Mouse (Mus musculus): ENCODE data around the gene Pitpna. TPM values are rescaled to one million over a fixed set of nuclear protein-coding genes. Genes with fewer than 3 reads are reported as not detected.
A peak's percentile ranks its signal among the peaks of the same experiment; 100 is the strongest.

Pitpna gene
- polyA plus RNA-seq, 1 experiment from 2014 or later, result 70.4 TPM

GRCm38 (mm10) chr11:75562840-75563239, 25.1 kb upstream of the Pitpna start:
- no peaks in the 10 kb centered on the region for H3K27me3 ChIP-seq (ENCODE audit: insufficient read depth, low read length)
- no peak overlapping the region for H3K27ac ChIP-seq (ENCODE audit: low read length)
- peaks cover 3% of the 10 kb centered on the region; the same call in 1 of the 2 replicates for H3K36me3 ChIP-seq (ENCODE audit: insufficient read depth, low read length)
- no peak overlapping the region for H3K9ac ChIP-seq (replicated peaks; ENCODE audit: low read length)
- WGBS, result 86% methylated on average over 8 of the region's 8 CpGs
- H3K4me2 ChIP-seq (replicated peaks; ENCODE audit: low read depth, low read length), result no peak overlapping the region
- no peak for ATAC-seq (ENCODE audit: low FRiP score, low TSS enrichment)
- peaks cover 21% of the 10 kb centered on the region; the same call in 1 of the 2 replicates for H3K4me1 ChIP-seq (ENCODE audit: insufficient read depth, low read length)
- 0 out of 2 replicates have a peak, but pooled peaks cover 4% of the 10 kb centered on the region for H3K9me3 ChIP-seq (ENCODE audit: low read length)
- H3K4me3 ChIP-seq (ENCODE audit: low read length), result no peak overlapping the region

DNA sequence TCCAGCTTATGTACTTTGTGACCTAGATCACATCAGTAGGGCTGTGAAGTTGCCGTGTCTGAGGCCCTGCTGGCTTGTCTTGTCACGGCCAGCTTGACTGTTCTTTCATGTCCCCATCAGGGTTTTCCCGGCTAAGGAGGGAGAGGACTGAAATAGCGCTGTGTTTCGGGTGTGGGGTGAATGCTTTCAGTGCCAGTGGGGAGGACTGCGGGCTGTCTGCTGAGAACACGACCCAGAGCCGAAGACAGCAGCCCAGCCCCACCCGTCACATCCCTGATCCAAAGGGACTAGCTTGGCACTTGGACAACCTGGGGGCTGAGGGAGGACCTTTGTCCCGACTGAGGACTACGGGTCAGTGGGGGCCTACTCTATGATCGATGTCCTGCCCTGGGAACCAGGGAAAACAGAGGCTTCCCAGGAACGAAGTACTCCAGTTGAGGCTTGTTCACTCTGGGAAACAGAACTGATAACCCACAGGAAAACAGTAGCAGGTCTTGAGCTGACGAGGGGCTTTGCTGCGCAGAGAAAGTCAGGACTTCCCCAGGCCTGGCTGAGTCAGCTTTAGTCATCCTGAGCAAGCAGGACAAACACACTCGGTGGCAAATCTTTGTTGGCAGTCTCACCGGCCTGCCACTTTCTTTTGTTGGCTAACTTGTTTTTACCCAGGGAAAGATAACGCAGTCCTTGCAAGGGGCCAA, 23.9 kb upstream of the Pitpna start:
- no peak overlapping the region for H3K9ac ChIP-seq (replicated peaks; ENCODE audit: low read length)
- WGBS, result 61% methylated on average over 18 of the region's 18 CpGs

DNA sequence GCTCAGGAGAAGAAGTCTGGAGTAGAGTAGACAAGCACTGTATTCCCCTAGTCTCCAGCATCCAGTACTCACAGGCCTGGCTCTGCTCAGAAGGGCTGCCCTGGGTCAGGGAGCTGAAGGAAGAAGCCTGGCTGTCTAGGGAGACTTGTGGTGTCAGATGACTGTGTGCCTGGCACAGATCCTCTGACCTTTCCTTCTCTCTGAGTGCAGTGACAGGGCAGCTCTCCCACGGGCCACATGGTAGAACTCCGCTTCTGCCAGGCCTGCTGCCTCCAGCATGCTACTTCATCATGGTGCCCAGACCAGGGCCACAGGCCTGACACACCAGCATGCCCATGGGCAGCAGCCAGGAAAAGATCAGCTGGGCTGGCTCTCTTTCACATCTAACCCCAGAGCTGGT, 22.0 kb upstream of the Pitpna start:
- ATAC-seq (ENCODE audit: low FRiP score, low TSS enrichment), result peak; percentile 69

More for the DNA sequence above, 23.9 kb upstream of the Pitpna start:
- Histone ChIP-seq H3K9me3 (ENCODE audit: low read length) (no peaks in the 10 kb centered on the region), H3K4me2 (replicated peaks; ENCODE audit: low read depth, low read length) (no peak overlapping the region), H3K4me3 (ENCODE audit: low read length) (no peak overlapping the region), H3K27me3 (ENCODE audit: insufficient read depth, low read length) (no peaks in the 10 kb centered on the region), H3K27ac (ENCODE audit: low read length) (no peak overlapping the region), H3K4me1 (ENCODE audit: insufficient read depth, low read length) (peaks cover 23% of the 10 kb centered on the region; the same call in 1 of the 2 replicates), H3K36me3 (ENCODE audit: insufficient read depth, low read length) (no peaks in the 10 kb centered on the region)
- no peak for ATAC-seq (ENCODE audit: low FRiP score, low TSS enrichment)

DNA sequence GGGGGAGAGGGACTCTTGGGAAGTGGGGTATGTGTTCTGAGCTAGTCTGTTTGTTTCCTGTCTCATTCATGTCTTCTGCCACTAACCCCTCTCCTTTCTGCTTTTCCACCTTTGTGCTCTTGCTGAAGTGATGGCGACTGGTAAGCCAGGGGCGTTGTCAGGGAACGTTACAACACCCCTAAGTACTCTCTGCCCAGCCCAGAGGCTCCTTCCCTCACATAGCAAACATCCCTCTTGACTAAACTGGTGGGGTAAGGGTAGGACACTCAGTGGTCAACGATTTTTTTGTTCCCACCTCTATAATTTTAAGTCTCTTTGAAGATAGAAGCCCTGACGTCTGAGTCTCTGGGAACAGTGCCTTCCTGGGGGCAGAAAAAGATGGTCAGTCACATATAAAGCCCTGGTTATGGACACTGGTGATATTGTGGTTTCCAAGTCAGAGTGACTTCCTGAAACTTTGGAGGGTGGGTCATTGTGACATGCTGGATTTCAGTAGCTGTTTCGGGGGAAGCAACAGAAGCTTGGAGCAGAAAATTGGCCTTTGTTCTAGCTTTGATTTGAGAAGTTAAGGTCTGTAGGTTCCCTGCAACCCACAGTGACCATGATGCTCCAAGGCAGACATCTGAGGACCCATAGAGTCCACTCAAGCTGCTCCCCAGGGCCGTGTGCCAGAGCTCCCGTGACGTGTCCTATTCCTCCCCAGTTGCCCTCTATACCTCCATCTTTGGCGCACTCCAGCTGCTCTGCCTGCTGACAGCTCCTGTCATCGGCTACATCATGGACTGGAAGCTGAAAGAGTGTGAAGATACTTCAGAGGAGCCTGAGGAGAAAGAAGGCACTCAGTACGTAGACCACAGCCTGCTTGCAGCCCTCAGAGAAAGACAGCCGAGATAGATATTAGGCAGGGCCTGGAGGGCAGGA, 21.4 kb upstream of the Pitpna start:
- no peak for ATAC-seq (ENCODE audit: low FRiP score, low TSS enrichment)
- Histone ChIP-seq H3K4me1 (ENCODE audit: insufficient read depth, low read length) (peaks cover 23% of the 10 kb centered on the region; the same call in 1 of the 2 replicates), H3K9ac (replicated peaks; ENCODE audit: low read length) (no peak overlapping the region), H3K36me3 (ENCODE audit: insufficient read depth, low read length) (no peaks in the 10 kb centered on the region; the same call in 1 of the 2 replicates), H3K27me3 (ENCODE audit: insufficient read depth, low read length) (no peaks in the 10 kb centered on the region), H3K9me3 (ENCODE audit: low read length) (no peaks in the 10 kb centered on the region), H3K4me3 (ENCODE audit: low read length) (no peak overlapping the region), H3K4me2 (replicated peaks; ENCODE audit: low read depth, low read length) (no peak overlapping the region), H3K27ac (ENCODE audit: low read length) (peak overlapping the region; percentile 56)
- 71% methylated on average over 13 of the region's 13 CpGs for WGBS

More for the DNA sequence above, 22.0 kb upstream of the Pitpna start:
- Histone ChIP-seq H3K4me2 (replicated peaks; ENCODE audit: low read depth, low read length) (no peak overlapping the region), H3K9ac (replicated peaks; ENCODE audit: low read length) (no peak overlapping the region), H3K4me3 (ENCODE audit: low read length) (no peak overlapping the region), H3K27ac (ENCODE audit: low read length) (peak overlapping the region; percentile 56), H3K27me3 (ENCODE audit: insufficient read depth, low read length) (no peaks in the 10 kb centered on the region), H3K36me3 (ENCODE audit: insufficient read depth, low read length) (no peaks in the 10 kb centered on the region; the same call in 1 of the 2 replicates), H3K4me1 (ENCODE audit: insufficient read depth, low read length) (peaks cover 23% of the 10 kb centered on the region; the same call in 1 of the 2 replicates), H3K9me3 (ENCODE audit: low read length) (no peaks in the 10 kb centered on the region)
- 45% methylated on average over 2 of the region's 2 CpGs for WGBS

DNA sequence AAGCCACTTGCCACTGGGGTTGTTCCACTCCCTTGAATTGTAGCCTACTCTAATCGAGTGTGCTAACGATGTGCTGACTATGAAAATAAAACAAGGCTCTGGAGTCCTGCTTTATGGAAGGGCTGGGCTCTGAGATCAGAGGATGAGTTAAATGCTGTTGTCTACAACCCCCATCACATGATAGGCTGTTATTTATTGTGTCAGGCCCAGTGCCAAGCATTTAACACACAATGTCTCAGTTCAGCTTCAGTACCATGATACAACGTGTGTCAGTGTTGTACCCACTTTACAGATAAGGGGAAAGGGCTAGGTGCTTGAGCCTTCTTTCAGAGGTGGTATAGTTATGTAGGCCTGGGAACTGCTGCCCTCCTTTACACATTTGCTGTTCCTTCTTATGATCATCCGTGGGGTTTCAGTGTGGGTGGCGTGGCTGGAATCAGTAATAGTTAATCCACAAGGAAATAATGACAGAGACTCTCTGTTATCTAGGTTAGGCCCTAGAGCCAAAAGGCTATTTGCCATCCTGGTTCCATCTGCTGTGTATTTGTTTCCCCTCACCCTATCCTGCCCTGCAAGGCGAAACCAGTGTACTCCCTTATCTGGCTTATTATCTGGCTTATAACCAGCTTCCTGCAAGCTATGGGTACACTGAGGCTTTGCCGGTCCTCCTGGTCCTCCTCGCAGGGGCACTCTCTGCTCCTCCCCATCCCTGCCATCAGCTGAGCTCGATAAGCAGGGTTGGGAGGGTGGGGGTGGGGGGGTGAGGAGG, 20.4 kb upstream of the Pitpna start:
- no peak overlapping the region; the same call in 1 of the 2 replicates for H3K27ac ChIP-seq (ENCODE audit: low read length)
- WGBS, result 34% methylated on average over 9 of the region's 9 CpGs
- no peak overlapping the region for H3K9ac ChIP-seq (replicated peaks; ENCODE audit: low read length)
- H3K4me2 ChIP-seq (replicated peaks; ENCODE audit: low read depth, low read length), result no peak overlapping the region
- H3K4me1 ChIP-seq (ENCODE audit: insufficient read depth, low read length), result peaks cover 28% of the 10 kb centered on the region
- no peak for ATAC-seq (ENCODE audit: low FRiP score, low TSS enrichment)
- no peaks in the 10 kb centered on the region; the same call in 1 of the 2 replicates for H3K36me3 ChIP-seq (ENCODE audit: insufficient read depth, low read length)
- H3K27me3 ChIP-seq (ENCODE audit: insufficient read depth, low read length), result no peaks in the 10 kb centered on the region
- H3K9me3 ChIP-seq (ENCODE audit: low read length), result no peaks in the 10 kb centered on the region
- H3K4me3 ChIP-seq (ENCODE audit: low read length), result no peak overlapping the region

GRCm38 (mm10) chr11:75568115-75568511, 19.8 kb upstream of the Pitpna start:
- ATAC-seq (ENCODE audit: low FRiP score, low TSS enrichment), result no peak
- H3K4me1 ChIP-seq (ENCODE audit: insufficient read depth, low read length), result peaks cover 34% of the 10 kb centered on the region
- no peak overlapping the region for H3K4me2 ChIP-seq (replicated peaks; ENCODE audit: low read depth, low read length)
- H3K27me3 ChIP-seq (ENCODE audit: insufficient read depth, low read length), result no peaks in the 10 kb centered on the region
- H3K9me3 ChIP-seq (ENCODE audit: low read length), result no peaks in the 10 kb centered on the region
- H3K9ac ChIP-seq (replicated peaks; ENCODE audit: low read length), result no peak overlapping the region
- no peaks in the 10 kb centered on the region; the same call in 1 of the 2 replicates for H3K36me3 ChIP-seq (ENCODE audit: insufficient read depth, low read length)
- H3K4me3 ChIP-seq (ENCODE audit: low read length), result no peak overlapping the region
- whole genome bisulfite sequencing, result 76% methylated on average over 6 of the region's 6 CpGs
- H3K27ac ChIP-seq (ENCODE audit: low read length), result no peak overlapping the region; the same call in 1 of the 2 replicates

DNA sequence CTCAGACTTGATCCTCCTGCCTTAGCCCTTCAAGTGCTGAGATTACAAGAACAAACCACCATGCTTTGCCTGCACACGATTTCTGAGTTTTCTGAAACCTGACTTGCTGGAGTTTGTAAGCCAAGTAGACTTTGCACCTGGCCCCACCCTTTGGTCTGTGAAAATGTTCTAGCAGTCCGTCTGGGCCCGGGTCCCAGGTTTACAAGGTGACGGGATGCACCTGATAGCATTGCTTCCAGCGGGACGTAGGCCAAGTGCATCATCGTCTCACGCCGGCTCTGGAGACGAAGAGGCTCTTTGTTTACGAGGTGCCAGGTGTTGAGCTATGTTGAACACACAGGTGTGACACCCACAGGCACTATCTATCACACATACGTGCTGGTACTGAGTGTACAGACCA, 18.9 kb upstream of the Pitpna start:
- no peak overlapping the region for H3K4me3 ChIP-seq (ENCODE audit: low read length)
- no peak overlapping the region for H3K27ac ChIP-seq (ENCODE audit: low read length)
- H3K27me3 ChIP-seq (ENCODE audit: insufficient read depth, low read length), result no peaks in the 10 kb centered on the region
- no peak for ATAC-seq (ENCODE audit: low FRiP score, low TSS enrichment)
- peaks cover 36% of the 10 kb centered on the region for H3K4me1 ChIP-seq (ENCODE audit: insufficient read depth, low read length)
- no peaks in the 10 kb centered on the region; the same call in 1 of the 2 replicates for H3K36me3 ChIP-seq (ENCODE audit: insufficient read depth, low read length)
- no peak overlapping the region for H3K4me2 ChIP-seq (replicated peaks; ENCODE audit: low read depth, low read length)
- no peaks in the 10 kb centered on the region for H3K9me3 ChIP-seq (ENCODE audit: low read length)
- no peak overlapping the region for H3K9ac ChIP-seq (replicated peaks; ENCODE audit: low read length)
- WGBS, result 91% methylated on average over 12 of the region's 12 CpGs

DNA sequence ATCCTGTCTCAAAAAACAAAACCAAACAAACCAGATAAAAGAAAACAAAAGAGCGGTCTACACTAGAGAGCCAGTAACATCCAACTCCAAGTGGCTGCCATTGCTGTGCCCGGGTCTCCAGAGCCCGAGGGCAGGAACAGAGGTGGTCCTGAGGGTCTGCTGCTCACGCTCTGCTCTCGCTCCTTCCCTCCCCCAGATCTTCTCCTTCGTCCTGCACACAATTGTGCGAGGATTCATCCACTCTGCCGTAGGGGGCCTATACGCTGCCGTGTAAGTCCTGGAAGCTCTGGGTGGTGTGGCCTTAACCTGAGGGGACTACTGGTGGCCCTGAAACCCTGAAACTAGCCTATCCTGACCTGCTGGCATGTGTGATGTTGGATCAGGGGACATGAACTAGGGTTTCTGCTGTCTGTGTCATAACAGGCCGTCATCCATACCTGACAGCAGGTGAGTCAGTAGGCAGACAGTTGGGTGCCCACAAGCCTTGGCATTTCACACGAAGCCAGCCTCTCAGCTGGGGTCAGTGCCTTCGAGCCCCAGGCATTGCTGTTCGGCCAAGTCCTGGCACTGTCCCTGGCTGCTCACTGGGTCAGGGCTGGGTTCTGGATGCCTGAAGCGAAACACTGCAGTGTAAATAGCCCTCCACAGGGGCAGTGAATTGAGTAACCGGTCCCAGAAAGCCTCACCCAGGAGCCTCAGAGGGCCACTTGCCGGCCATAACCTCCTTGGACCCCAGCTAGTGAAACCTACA, 17.3 kb upstream of the Pitpna start:
- H3K4me1 ChIP-seq (ENCODE audit: insufficient read depth, low read length), result peaks cover 33% of the 10 kb centered on the region
- no peak overlapping the region for H3K27ac ChIP-seq (ENCODE audit: low read length)
- H3K36me3 ChIP-seq (ENCODE audit: insufficient read depth, low read length), result no peaks in the 10 kb centered on the region; the same call in 1 of the 2 replicates
- WGBS, result 87% methylated on average over 17 of the region's 17 CpGs
- no peak overlapping the region for H3K9ac ChIP-seq (replicated peaks; ENCODE audit: low read length)
- H3K4me3 ChIP-seq (ENCODE audit: low read length), result no peak overlapping the region
- no peak for ATAC-seq (ENCODE audit: low FRiP score, low TSS enrichment)
- no peaks in the 10 kb centered on the region for H3K27me3 ChIP-seq (ENCODE audit: insufficient read depth, low read length)
- H3K9me3 ChIP-seq (ENCODE audit: low read length), result no peaks in the 10 kb centered on the region
- H3K4me2 ChIP-seq (replicated peaks; ENCODE audit: low read depth, low read length), result no peak overlapping the region
